Mouse (Mus musculus) lung, postnatal 0 days (tissue): ENCODE data around the gene Grcc10.

Experiments
- CTCF ChIP-seq: IDR thresholded peaks from 2 replicates; pipeline ENCODE4 v1.5.1; 2016; ENCODE audit warnings: antibody characterized with exemption, mild to moderate bottlenecking
- EP300 ChIP-seq: IDR thresholded peaks from 2 replicates; pipeline ENCODE4 v1.6.1; 2016; ENCODE audit warnings: antibody characterized with exemption, mild to moderate bottlenecking, control low read depth

GRCm38 (mm10) chr6:124768704-124769044, 27.5 kb upstream of the Grcc10 start:
- TF ChIP-seq CTCF (no peak), EP300 (no peak)
